Mouse (Mus musculus) monocyte, adult 2 months (primary cell): ENCODE data around the gene Muc20.

Experiments
- DNase-seq, 2 experiments: peaks; one replicate each; pipeline ENCODE4 v3.0.0; 2022; ENCODE audit warnings: low spot score in 2 of 2, low read depth in 1 of 2

The Muc20 gene

DNA sequence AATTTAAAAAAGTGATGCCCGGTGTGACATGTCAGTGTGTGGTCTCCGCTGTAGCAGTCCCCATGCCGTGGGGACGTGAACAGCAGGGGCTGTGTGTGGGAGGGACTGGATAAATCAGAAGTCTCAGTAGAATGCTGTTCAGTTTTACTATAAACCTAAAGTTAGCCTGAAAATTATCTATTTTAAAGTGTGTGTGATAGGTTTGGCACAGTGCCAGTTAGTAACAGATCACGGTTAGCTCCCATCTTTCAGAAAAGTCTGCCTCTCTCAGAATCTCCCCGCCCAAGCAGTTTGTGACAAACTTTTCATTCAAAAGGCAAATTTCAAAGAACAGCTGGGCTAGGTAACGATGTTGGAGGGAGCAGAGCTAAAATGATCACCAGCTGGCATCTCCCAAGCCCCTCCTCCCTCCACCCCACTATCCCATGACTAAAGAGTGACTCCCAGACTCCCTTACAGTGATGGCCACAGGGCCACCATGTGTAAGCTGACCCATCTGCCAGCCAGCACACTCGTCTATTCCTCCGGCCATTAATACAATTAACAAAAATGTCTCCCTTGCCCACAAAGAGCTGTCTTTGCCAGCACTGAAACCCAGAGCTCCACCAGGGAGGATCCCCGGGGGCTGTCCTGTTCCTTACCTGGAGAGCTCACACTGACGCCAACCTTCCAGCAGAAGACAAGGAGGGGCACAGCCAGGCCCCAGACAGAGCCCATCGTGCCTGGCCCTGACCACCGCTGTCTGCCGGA, 384 bp downstream of the Muc20 start:
- no peak for DNase-seq

DNA sequence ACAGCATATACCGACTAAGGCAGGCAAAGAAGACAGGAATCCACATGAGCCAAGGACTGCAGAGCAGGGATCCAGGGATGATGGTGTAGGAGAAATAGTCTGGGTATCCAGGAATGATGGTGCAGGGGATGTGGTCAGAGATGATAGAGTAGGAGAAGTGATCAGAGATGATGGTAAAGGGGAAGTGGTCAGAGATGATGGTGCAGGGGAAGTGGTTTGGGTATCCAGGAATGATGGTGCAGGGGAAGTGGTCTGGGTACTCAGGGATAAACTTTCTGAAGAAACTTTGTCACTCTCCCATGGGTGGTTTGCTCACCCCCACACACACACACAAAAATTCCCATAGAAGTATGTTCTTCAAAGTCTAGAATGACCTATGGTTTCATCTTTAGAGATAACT, 2.1 kb downstream of the Muc20 start:
- DNase-seq: no peak

DNA sequence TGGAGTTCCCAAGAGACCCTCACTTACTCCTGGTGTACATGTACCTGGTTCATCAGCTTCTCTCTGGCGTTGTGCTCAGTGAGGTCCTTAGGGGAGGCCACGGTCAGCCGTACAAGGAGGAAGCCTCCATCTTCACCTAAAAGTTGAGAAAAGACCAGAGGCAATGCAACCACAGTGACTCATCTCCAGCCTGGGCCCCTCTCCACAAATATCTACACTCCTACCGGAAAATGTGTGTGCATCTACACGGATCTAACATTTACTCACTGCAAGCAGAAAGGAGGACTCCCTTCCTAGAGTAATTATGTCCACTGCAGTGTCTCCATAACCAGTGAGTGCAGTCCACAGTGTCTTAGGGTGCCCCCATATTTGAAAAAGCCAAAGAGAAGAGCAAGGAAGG, 7.2 kb downstream of the Muc20 start:
- DNase-seq: no peak

- DNase-seq: no peak
Observed at GRCm38 (mm10) chr16:32784840-32785239, 12.4 kb downstream of the Muc20 start.

DNA sequence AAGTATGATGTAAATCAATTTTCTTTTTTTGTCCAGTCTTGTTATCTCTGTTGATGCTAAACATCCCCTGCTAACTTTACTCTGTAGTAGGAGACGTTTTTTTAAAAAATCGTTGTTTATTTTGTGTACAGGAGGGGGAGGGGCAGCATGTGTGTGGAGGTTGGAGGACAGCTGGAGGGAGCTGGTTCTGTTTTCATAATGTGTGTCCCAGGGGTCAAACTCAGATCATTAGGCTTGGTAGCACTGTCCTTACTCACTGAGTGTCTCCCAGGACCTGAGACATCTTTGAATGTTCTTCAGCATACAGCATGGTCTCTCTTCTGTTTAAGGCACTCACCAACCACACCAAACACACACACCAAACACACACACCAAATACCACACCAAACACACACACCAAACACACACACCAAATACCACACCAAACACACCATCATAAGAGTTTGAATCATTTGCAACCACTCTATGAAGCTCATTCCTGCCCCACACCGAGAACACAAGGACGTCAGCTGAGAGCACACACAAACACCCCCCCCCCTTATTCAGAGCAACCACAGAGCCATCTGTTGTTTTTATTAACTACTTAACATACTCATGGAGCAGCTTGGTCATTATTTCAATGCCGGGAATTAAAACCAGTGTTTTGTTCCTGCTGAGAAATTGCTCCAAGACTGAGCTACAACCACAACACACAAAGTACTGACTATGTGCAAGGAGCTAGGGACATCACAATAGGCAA, 13.7 kb downstream of the Muc20 start:
- DNase-seq: no peak

GRCm38 (mm10) chr16:32778956-32779355, 18.3 kb downstream of the Muc20 start:
- no peak for DNase-seq

- no peak for DNase-seq
Observed at GRCm38 (mm10) chr16:32776676-32777075, 20.6 kb downstream of the Muc20 start.

DNA sequence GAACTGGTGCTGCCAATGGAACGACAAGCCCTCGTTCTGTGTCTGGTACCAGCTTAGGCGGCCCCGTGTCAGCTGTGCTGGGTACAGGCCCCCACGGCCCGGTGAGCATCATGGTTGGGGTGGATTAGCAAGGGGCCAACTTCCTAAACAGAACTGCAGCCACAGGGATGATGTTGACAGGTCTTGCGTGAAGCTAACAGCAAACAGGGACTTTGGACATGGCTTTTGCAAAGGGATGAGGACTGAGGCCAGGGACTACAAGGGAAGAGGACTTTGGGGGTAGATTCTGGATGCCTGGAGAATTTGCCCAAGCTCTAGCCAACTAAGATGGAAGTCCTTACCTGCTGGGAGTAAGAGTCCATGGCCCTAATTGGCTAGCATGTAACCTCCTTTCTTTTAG, 30.3 kb downstream of the Muc20 start:
- DNase-seq: no peak

GRCm38 (mm10) chr16:32764961-32765360, 32.3 kb downstream of the Muc20 start:
- DNase-seq: no peak

DNA sequence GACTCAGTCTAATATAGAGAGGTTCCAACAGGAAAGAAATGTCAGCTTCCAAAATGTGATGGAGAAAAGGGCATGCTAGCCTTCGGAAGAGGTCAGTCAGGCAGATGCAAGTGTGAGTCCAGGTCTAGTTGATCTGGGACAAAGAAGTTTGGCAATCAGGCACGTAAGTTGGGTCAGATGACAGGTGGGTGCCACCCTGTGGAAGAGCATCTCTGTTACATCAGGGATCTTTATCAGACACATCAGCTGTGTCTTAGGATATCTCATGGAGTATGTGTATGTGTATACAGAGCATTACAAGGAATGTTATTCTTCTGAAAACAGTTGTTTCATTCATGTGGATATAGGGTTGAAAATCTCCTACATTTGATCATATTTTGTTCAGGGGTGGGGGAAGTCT, 32.7 kb downstream of the Muc20 start:
- no peak for DNase-seq

- no peak for DNase-seq
Observed at GRCm38 (mm10) chr16:32750242-32751127, 46.8 kb downstream of the Muc20 start.

DNA sequence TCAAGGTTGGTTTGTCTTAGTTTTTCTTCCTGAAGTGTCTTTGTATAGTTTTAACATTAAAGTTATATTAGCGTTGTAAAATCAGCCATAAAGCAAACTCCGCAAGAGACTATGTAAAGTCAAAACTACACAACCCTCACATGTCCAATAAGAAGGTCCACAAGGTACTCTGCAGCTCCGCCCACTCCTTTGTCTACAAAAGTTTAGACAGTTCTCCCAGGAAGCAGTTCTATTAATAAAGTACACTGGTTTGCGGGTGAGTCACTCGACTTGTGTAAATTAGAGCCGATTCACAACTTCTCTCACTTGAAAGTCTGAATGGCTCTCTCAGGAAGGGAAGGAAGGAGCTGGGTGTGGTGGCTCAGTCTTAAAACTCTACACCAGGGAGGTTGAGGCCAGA, 51.4 kb downstream of the Muc20 start:
- no peak for DNase-seq

GRCm38 (mm10) chr16:32742712-32743111, 54.5 kb downstream of the Muc20 start:
- DNase-seq: no peak

- DNase-seq: no peak
Observed at GRCm38 (mm10) chr16:32741366-32741765, 55.9 kb downstream of the Muc20 start.

- no peak for DNase-seq
Observed at GRCm38 (mm10) chr16:32740003-32740663, 57.1 kb downstream of the Muc20 start.

- no peak for DNase-seq
Observed at GRCm38 (mm10) chr16:32736022-32736421, 61.2 kb downstream of the Muc20 start.

- no peak for DNase-seq
Observed at GRCm38 (mm10) chr16:32735586-32735985, 61.6 kb downstream of the Muc20 start, which contains the start of gene Muc4. Muc4 (plus strand) TSS chr16:32735886.

DNA sequence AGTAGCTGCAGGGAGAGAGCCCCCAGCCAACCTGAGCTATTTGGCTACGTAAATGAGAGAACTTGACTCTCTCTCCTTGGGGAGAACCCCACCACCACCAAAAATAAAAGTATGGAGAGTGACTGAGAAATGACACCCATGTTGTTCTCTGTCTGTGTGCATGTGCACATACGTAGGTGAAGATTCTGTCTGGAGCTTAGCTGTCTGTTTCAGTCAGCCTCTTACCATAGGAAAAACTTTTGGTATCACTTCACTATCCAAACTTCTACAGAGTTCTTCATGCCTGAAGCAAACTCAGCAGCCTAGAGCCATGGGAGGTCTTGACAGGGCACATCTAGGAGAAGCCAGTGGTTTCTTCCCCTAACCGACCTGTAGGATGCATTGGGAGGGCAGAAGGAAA, 64.0 kb downstream of the Muc20 start:
- no peak for DNase-seq

- no peak for DNase-seq
Observed at GRCm38 (mm10) chr16:32728730-32729129, 68.5 kb downstream of the Muc20 start.

- no peak for DNase-seq
Observed at GRCm38 (mm10) chr16:32728240-32728639, 69.0 kb downstream of the Muc20 start.
